In genomic region chr6:100233522-100233921, GRCm38 (mm10) we compare ENCODE assay signal across 12 mouse cellular contexts. TPM values are rescaled to one million over a fixed set of nuclear protein-coding genes. Genes with fewer than 3 reads are reported as not detected.
DNase-seq lines count a peak whose midpoint lies in the region; ATAC-seq and TF ChIP-seq lines count a peak whose summit lies in the region.
"Had no signal": no experiment of that assay in that cellular context is flagged by ENCODE, and none has a peak within 500 bp of the region (broad histone marks: within the 10 kb centered on the region; RNA-seq: fewer than 3 reads in every experiment).

No protein-coding gene starts in this region.

- no peak overlapping the region for H3K9ac ChIP-seq in CH12.LX (ENCODE audit: insufficient read depth, low read depth)
- H3K9ac ChIP-seq in forebrain, embryonic 12.5 days = no peak overlapping the region
- no peak overlapping the region for H3K9ac ChIP-seq in liver, postnatal 0 days (replicated peaks)

- H3K36me3 ChIP-seq in CH12.LX (replicated peaks in 1 of 2; ENCODE audit: control insufficient read depth in 1 of 2, insufficient read depth in 1 of 2, low read length in 1 of 2) = peaks cover 0 to 8% of the 10 kb centered on the region in 2 experiments
- 0 out of 2 replicates have a peak, but pooled peaks cover 6% of the 10 kb centered on the region for H3K36me3 ChIP-seq in forebrain, embryonic 12.5 days (replicated peaks)
- H3K36me3 ChIP-seq in liver, postnatal 0 days (replicated peaks; ENCODE audit: insufficient read depth, low read length) = 0 out of 2 replicates have a peak, but pooled peaks cover 3% of the 10 kb centered on the region

- in situ Hi-C loops in CH12.LX (cut with MboI; ENCODE audit: low pct_ligation_motif_present, low pct_unique_long_range_greater_than_20kb, low sequenced_read_pairs) = no loop called here

- TF ChIP-seq POLR2A in CH12.LX (IDR thresholded peaks at IDR 0.05; ENCODE audit: low read depth, low read length) = no peak

- no peak for TF ChIP-seq RAD21 in CH12.LX (IDR thresholded peaks at IDR 0.05; ENCODE audit: low read depth, low read length)

- H3K27me3 ChIP-seq in CH12.LX (replicated peaks) = no peaks in the 10 kb centered on the region
- H3K27me3 ChIP-seq in forebrain, embryonic 12.5 days = no peaks in the 10 kb centered on the region
- no peaks in the 10 kb centered on the region for H3K27me3 ChIP-seq in liver, postnatal 0 days (ENCODE audit: insufficient read depth, low read length)

- peaks cover 0 to 27% of the 10 kb centered on the region in 2 experiments; a peak in 2 of 4 replicates for H3K4me1 ChIP-seq in CH12.LX (ENCODE audit: control insufficient read depth in 1 of 2, insufficient read depth in 2 of 2)
- H3K4me1 ChIP-seq in forebrain, embryonic 12.5 days = peaks cover 30% of the 10 kb centered on the region
- peaks cover 26% of the 10 kb centered on the region for H3K4me1 ChIP-seq in liver, postnatal 0 days (ENCODE audit: insufficient read depth)

- peak; percentile 78; the same call in 1 of the 2 replicates for ATAC-seq in forebrain, embryonic 12.5 days (ENCODE audit: low FRiP score)
- ATAC-seq in liver, postnatal 0 days = peak; percentile 85

- dilution Hi-C loops in CH12.LX (cut with MboI; ENCODE audit: extremely low pct_ligation_motif_present, extremely low pct_unique_long_range_greater_than_20kb, low sequenced_read_pairs) = no loop called here

- H3K27ac ChIP-seq in CH12.LX (ENCODE audit: insufficient read depth, low read depth) = no peak overlapping the region
- no peak overlapping the region for H3K27ac ChIP-seq in forebrain, embryonic 12.5 days
- peak overlapping the region; percentile 2; the same call in 1 of the 2 replicates for H3K27ac ChIP-seq in liver, postnatal 0 days (ENCODE audit: low read depth)

- no peak overlapping the region for H3K4me2 ChIP-seq in CH12.LX (ENCODE audit: insufficient read depth, low read depth, poor library complexity, severe bottlenecking)
- no peak overlapping the region for H3K4me2 ChIP-seq in forebrain, embryonic 12.5 days
- no peak overlapping the region for H3K4me2 ChIP-seq in liver, postnatal 0 days (ENCODE audit: low read depth, low read length)

- no peak overlapping the region for H3K4me3 ChIP-seq in CH12.LX (replicated peaks in 1 of 3; ENCODE audit: low read depth in 2 of 3, low read length in 2 of 3, poor library complexity in 1 of 3)
- no peak overlapping the region for H3K4me3 ChIP-seq in forebrain, embryonic 12.5 days (replicated peaks)
- no peak overlapping the region for H3K4me3 ChIP-seq in liver, postnatal 0 days (ENCODE audit: low read depth, low read length)
- H3K4me3 ChIP-seq: erythroblast, embryonic 14.5 days had no signal

- peak; percentile 23 to 49 for DNase-seq in layer of hippocampus, adult 8-10 months (ENCODE audit: low spot score in 2 of 2)
- DNase-seq in layer of hippocampus, postnatal 36 days = no peak
- peak; percentile 13 for DNase-seq in CH12.LX (ENCODE audit: extremely low read depth)
- DNase-seq in liver, postnatal 0 days = no peak
- DNase-seq in cerebellum, adult 8-10 months = no peak
- DNase-seq in kidney, adult 8-10 months = no peak
- DNase-seq: adrenal gland, adult 8-10 months; cerebellum, postnatal 25 days; right cerebral cortex, postnatal 4 days; thymus, adult 18-20 months had no signal

- no peak for TF ChIP-seq CTCF in CH12.LX (conservative IDR thresholded peaks at IDR 0.05 in 1 of 2, IDR thresholded peaks at IDR 0.05 in 1 of 2; ENCODE audit: low read depth in 2 of 2, low read length in 2 of 2)
- TF ChIP-seq CTCF in liver, postnatal 0 days (IDR thresholded peaks at IDR 0.05; ENCODE audit: low read depth) = no peak

- 35% methylated on average over 3 of the region's 3 CpGs for WGBS in forebrain, embryonic 12.5 days
- 70% methylated on average over 3 of the region's 3 CpGs for WGBS in liver, postnatal 0 days (ENCODE audit: insufficient replicate concordance)

- peaks cover 5% of the 10 kb centered on the region for H3K79me2 ChIP-seq in CH12.LX (replicated peaks; ENCODE audit: control insufficient read depth, extremely low read depth, insufficient read depth, poor library complexity, severe bottlenecking)

- H3K9me3 ChIP-seq in CH12.LX (replicated peaks; ENCODE audit: low read length) = no peaks in the 10 kb centered on the region
- H3K9me3 ChIP-seq in forebrain, embryonic 12.5 days = no peaks in the 10 kb centered on the region
- no peaks in the 10 kb centered on the region for H3K9me3 ChIP-seq in liver, postnatal 0 days (ENCODE audit: low read length)

- TF ChIP-seq EP300 in CH12.LX (IDR thresholded peaks at IDR 0.05; ENCODE audit: low read length) = no peak
- TF ChIP-seq EP300 in liver, postnatal 0 days (IDR thresholded peaks at IDR 0.05; ENCODE audit: low read depth) = no peak

TF ChIP-seq in CH12.LX, 34 proteins besides CTCF, POLR2A, EP300 and RAD21:
- TF ChIP-seq ZNF384 (IDR thresholded peaks at IDR 0.05; ENCODE audit: low read depth, low read length) (peak; percentile 43), USF1 (IDR thresholded peaks at IDR 0.05; ENCODE audit: low read depth, low read length) (no peak), PAX5 (IDR thresholded peaks at IDR 0.05; ENCODE audit: low read length) (no peak), E2F4 (IDR thresholded peaks at IDR 0.05; ENCODE audit: insufficient replicate concordance, low read depth, low read length) (no peak)

RNA-seq across cellular contexts. Expression of gene Rybp, which starts 53.8 kb away (rescaled TPM):
- 10 to 100 TPM; 45.7 to 51.8 (median 48.0) TPM for total RNA-seq in layer of hippocampus, adult 8-10 months (2022)
- total RNA-seq in layer of hippocampus, postnatal 36 days (2021) = 10 to 100 TPM; 58.0 to 59.0 TPM
- 9.1 and 9.2 TPM in 2 replicates for total RNA-seq in CH12.LX (2012; rRNA removed)
- total RNA-seq in CH12.LX (2014; rRNA removed) = 21.8 and 23.6 TPM in 2 replicates
- polyA plus RNA-seq in CH12.LX (2012; ENCODE audit: insufficient read length, low read depth) = 27.1 and 27.4 TPM in 2 replicates
- polyA plus RNA-seq in forebrain, embryonic 12.5 days (2016; fragmentation: Nextera tagmentation; extraction: Ambion mirVana) = 20.8 and 22.2 TPM in 2 replicates
- polyA plus RNA-seq in liver, postnatal 0 days (2015; fragmentation: Nextera tagmentation; extraction: Ambion mirVana) = 5.8 and 6.7 TPM in 2 replicates

Comparison
In these comparisons a context has a peak if more than half of its experiments do, and no peak if none do; other contexts are left out.
1. DNase-seq: peak in layer of hippocampus, adult 8-10 months (2 of 2) and CH12.LX (single experiment); none in layer of hippocampus, postnatal 36 days (0 of 2), liver, postnatal 0 days (single experiment), cerebellum, adult 8-10 months (single experiment) and kidney, adult 8-10 months (0 of 2).